Mouse (Mus musculus): ENCODE results near the gene Olfr974. TPM values are rescaled to one million over a fixed set of nuclear protein-coding genes. Genes with fewer than 3 reads are reported as not detected.
"Not testable (repeated sequence)": the region's sequence is repeated elsewhere in the genome, so short reads cannot be mapped to it uniquely, and the experiment has no call there.

The Olfr974 gene
- polyA plus RNA-seq (2012; fragmentation: generic; extraction: Trizol), result not detected
- long read RNA-seq, experiment 1, result 0 reads
- long read RNA-seq, experiment 2, result 0 reads

GRCm38 (mm10) chr9:39937201-39937600 lies at the start of gene Olfr974:
Olfr974 (plus strand) TSS chr9:39937501.
- no peaks in the 10 kb centered on the region for H3K27me3 ChIP-seq (ENCODE audit: control insufficient read depth, insufficient read depth, insufficient read length)
- no peaks in the 10 kb centered on the region for H3K36me3 ChIP-seq (ENCODE audit: control insufficient read depth, insufficient read depth)
- H3ac ChIP-seq (ENCODE audit: control insufficient read depth, insufficient read length, low read depth), result no peak within 1 kb of the TSS
- no peaks in the 10 kb centered on the region for H3K79me3 ChIP-seq (ENCODE audit: low read depth)
- no peaks in the 10 kb centered on the region for H3K79me2 ChIP-seq (ENCODE audit: control insufficient read depth, insufficient read depth)
- TF ChIP-seq MAX (IDR thresholded peaks at IDR 0.05) (no peak), USF1 (IDR thresholded peaks at IDR 0.05; ENCODE audit: low read depth) (no peak), CEBPB (IDR thresholded peaks at IDR 0.05; ENCODE audit: low read depth) (no peak), FOSL1 (IDR thresholded peaks at IDR 0.05; ENCODE audit: insufficient read depth, low read length, poor library complexity, severe bottlenecking) (no peak), CTCF (IDR thresholded peaks at IDR 0.05; ENCODE audit: control insufficient read depth, insufficient read depth, insufficient read length) (no peak), MYOG (IDR thresholded peaks at IDR 0.05; ENCODE audit: control insufficient read depth, extremely low read depth, insufficient read length) (no peak), MYOD1 (IDR thresholded peaks at IDR 0.05; ENCODE audit: control insufficient read depth, insufficient read length, low read depth) (no peak)
- no peak within 1 kb of the TSS for H3K4me3 ChIP-seq (ENCODE audit: insufficient read depth, poor library complexity, severe bottlenecking)

- no peaks in the 10 kb centered on the region for H3K27me3 ChIP-seq (ENCODE audit: control insufficient read depth, insufficient read depth, insufficient read length)
- no peaks in the 10 kb centered on the region for H3K79me2 ChIP-seq (ENCODE audit: control insufficient read depth, insufficient read depth)
- H3K36me3 ChIP-seq (ENCODE audit: control insufficient read depth, insufficient read depth), result no peaks in the 10 kb centered on the region
- H3K79me3 ChIP-seq (ENCODE audit: low read depth), result no peaks in the 10 kb centered on the region
- H3K4me3 ChIP-seq (ENCODE audit: insufficient read depth, poor library complexity, severe bottlenecking), result no peak overlapping the region
- no peak for TF ChIP-seq USF1 (IDR thresholded peaks at IDR 0.05; ENCODE audit: low read depth)
- TF ChIP-seq MYOD1 (IDR thresholded peaks at IDR 0.05; ENCODE audit: control insufficient read depth, insufficient read length, low read depth), result no peak
- TF ChIP-seq MYOG (IDR thresholded peaks at IDR 0.05; ENCODE audit: control insufficient read depth, extremely low read depth, insufficient read length), result no peak
- no peak for TF ChIP-seq CEBPB (IDR thresholded peaks at IDR 0.05; ENCODE audit: low read depth)
- no peak for TF ChIP-seq CTCF (IDR thresholded peaks at IDR 0.05; ENCODE audit: control insufficient read depth, insufficient read depth, insufficient read length)
- no peak for TF ChIP-seq FOSL1 (IDR thresholded peaks at IDR 0.05; ENCODE audit: insufficient read depth, low read length, poor library complexity, severe bottlenecking)
- no peak for TF ChIP-seq MAX (IDR thresholded peaks at IDR 0.05)
- no peak overlapping the region for H3ac ChIP-seq (ENCODE audit: control insufficient read depth, insufficient read length, low read depth)
Observed at GRCm38 (mm10) chr9:39905106-39905505, 32.2 kb upstream of the Olfr974 start.

GRCm38 (mm10) chr9:39907036-39907435 lies 30.3 kb upstream of the Olfr974 start, which contains the start of gene Olfr229:
Olfr229 (plus strand) TSS chr9:39907336.
- H3K27me3 ChIP-seq (ENCODE audit: control insufficient read depth, insufficient read depth, insufficient read length), result no peaks in the 10 kb centered on the region

GRCm38 (mm10) chr9:39909939-39910338 lies 27.4 kb upstream of the Olfr974 start:
- H3K36me3 ChIP-seq (ENCODE audit: control insufficient read depth, insufficient read depth), result no peaks in the 10 kb centered on the region
- no peak for TF ChIP-seq CTCF (IDR thresholded peaks at IDR 0.05; ENCODE audit: control insufficient read depth, insufficient read depth, insufficient read length)
- TF ChIP-seq USF1 (IDR thresholded peaks at IDR 0.05; ENCODE audit: low read depth), result no peak
- no peak for TF ChIP-seq MAX (IDR thresholded peaks at IDR 0.05)
- no peak for TF ChIP-seq CEBPB (IDR thresholded peaks at IDR 0.05; ENCODE audit: low read depth)
- TF ChIP-seq MYOG (IDR thresholded peaks at IDR 0.05; ENCODE audit: control insufficient read depth, extremely low read depth, insufficient read length), result no peak
- TF ChIP-seq FOSL1 (IDR thresholded peaks at IDR 0.05; ENCODE audit: insufficient read depth, low read length, poor library complexity, severe bottlenecking), result no peak
- no peak for TF ChIP-seq MYOD1 (IDR thresholded peaks at IDR 0.05; ENCODE audit: control insufficient read depth, insufficient read length, low read depth)
- H3K79me3 ChIP-seq (ENCODE audit: low read depth), result no peaks in the 10 kb centered on the region
- no peak overlapping the region for H3ac ChIP-seq (ENCODE audit: control insufficient read depth, insufficient read length, low read depth)
- no peak overlapping the region for H3K4me3 ChIP-seq (ENCODE audit: insufficient read depth, poor library complexity, severe bottlenecking)
- H3K79me2 ChIP-seq (ENCODE audit: control insufficient read depth, insufficient read depth), result no peaks in the 10 kb centered on the region
- no peaks in the 10 kb centered on the region for H3K27me3 ChIP-seq (ENCODE audit: control insufficient read depth, insufficient read depth, insufficient read length)

More at GRCm38 (mm10) chr9:39907036-39907435, 30.3 kb upstream of the Olfr974 start, which contains the start of gene Olfr229:
- Histone ChIP-seq H3ac (ENCODE audit: control insufficient read depth, insufficient read length, low read depth) (no peak within 1 kb of the TSS), H3K4me3 (ENCODE audit: insufficient read depth, poor library complexity, severe bottlenecking) (no peak within 1 kb of the TSS), H3K79me2 (ENCODE audit: control insufficient read depth, insufficient read depth) (no peaks in the 10 kb centered on the region), H3K79me3 (ENCODE audit: low read depth) (no peaks in the 10 kb centered on the region), H3K36me3 (ENCODE audit: control insufficient read depth, insufficient read depth) (no peaks in the 10 kb centered on the region)
- TF ChIP-seq FOSL1 (IDR thresholded peaks at IDR 0.05; ENCODE audit: insufficient read depth, low read length, poor library complexity, severe bottlenecking) (no peak), MYOG (IDR thresholded peaks at IDR 0.05; ENCODE audit: control insufficient read depth, extremely low read depth, insufficient read length) (no peak), USF1 (IDR thresholded peaks at IDR 0.05; ENCODE audit: low read depth) (no peak), CTCF (IDR thresholded peaks at IDR 0.05; ENCODE audit: control insufficient read depth, insufficient read depth, insufficient read length) (no peak), MAX (IDR thresholded peaks at IDR 0.05) (no peak), CEBPB (IDR thresholded peaks at IDR 0.05; ENCODE audit: low read depth) (no peak)

GRCm38 (mm10) chr9:39927975-39928836 lies 9.1 kb upstream of the Olfr974 start:
- H3K79me3 ChIP-seq (ENCODE audit: low read depth); H3ac ChIP-seq (ENCODE audit: control insufficient read depth, insufficient read length, low read depth); H3K79me2 ChIP-seq (ENCODE audit: control insufficient read depth, insufficient read depth); H3K27me3 ChIP-seq (ENCODE audit: control insufficient read depth, insufficient read depth, insufficient read length); H3K4me3 ChIP-seq (ENCODE audit: insufficient read depth, poor library complexity, severe bottlenecking); H3K36me3 ChIP-seq (ENCODE audit: control insufficient read depth, insufficient read depth): not testable (repeated sequence)

DNA sequence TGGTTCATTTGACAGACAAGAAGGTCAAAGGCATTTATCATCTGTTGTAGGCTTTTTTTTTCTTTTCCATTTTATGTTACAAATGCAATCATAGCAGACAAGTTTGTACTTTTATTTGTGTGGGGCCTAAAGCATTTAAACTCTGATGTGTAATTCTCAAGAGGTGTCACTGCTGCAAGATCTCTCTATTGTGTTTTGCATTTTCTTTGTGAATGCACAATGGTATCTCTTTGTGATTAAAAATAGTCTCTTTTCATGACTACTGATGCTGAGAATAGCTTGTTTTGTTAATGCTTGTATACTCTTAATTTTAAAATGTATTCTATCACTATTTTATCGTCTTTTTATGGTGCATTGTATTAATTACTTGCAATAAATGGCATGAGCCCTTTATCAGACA lies 8.5 kb upstream of the Olfr974 start:
- H3K79me3 ChIP-seq (ENCODE audit: low read depth); H3ac ChIP-seq (ENCODE audit: control insufficient read depth, insufficient read length, low read depth); H3K79me2 ChIP-seq (ENCODE audit: control insufficient read depth, insufficient read depth); H3K36me3 ChIP-seq (ENCODE audit: control insufficient read depth, insufficient read depth); H3K4me3 ChIP-seq (ENCODE audit: insufficient read depth, poor library complexity, severe bottlenecking); H3K27me3 ChIP-seq (ENCODE audit: control insufficient read depth, insufficient read depth, insufficient read length): not testable (repeated sequence)

Measured in C2C12 (cell line).